Mouse (Mus musculus): Measurements from ENCODE around the gene Agap1.

Agap1 gene

DNA sequence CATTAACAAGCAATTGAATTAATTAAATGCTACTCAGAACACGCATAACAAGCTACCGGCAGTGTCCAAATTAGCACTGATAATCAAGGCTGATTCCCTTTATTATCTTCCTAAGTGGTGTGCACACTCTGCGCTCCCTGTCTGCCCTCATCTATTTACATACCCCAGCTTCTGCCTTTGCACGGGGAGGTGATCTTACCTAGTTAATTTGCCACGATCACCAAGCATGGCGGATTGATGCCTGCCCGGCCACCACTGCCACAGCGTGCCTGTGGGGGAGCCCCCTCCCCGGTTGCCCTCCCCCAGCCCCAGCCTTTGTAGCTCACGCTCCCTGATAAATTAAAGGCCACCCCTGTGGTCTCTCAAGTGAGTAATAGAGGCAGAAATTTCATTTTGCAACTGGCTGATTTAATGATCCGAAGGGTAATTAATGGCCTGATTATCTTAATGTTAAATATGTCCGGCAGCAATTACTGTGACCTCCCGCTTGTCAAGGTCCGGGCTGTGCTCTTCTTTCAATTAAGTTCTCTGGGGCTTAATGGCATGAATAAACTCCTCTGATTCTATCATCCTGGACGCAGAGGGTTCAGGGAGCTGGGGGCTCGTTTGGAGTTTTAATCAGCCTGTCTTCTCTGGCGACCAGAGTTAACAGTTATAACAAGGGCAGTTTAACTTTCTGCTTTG lies 393.9 kb downstream of the Agap1 start:
- in situ Hi-C loops (cut with MboI): no loop called here

DNA sequence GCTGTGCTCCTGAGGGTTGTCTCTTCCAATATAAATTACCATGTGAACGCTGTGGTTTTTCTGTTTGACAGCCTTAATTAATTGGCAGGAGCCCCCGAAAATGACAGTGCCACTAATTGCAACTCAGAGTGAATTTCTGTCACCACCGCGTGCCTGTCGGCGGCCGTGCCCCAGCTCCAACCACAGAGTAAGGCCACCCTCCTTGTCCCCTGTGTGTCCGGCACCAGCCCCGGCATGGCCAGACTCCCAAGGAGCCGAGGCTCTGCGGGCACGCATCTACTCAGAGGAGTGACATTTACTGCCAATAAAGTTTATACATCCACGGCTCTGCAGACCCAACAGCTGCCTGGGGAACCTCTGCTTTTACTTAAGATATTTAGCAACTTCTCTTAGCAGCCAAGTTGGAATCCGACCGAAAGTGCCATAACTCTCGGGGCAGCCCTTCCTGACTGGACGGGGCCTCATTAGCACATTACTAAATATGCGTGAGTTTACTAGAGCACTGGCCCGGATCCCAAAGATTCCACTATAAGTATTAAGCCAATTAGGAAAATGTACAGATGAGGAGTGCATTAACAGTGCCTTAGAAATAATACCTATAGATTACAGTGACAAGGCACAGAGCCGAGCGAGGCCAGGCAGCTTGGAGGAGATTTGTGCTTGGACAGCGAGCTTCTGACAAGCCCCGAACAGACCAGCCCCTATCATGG lies 394.7 kb downstream of the Agap1 start:
- in situ Hi-C loops (cut with MboI): no loop called here

GRCm38 (mm10) chr1:89849861-89850230 lies 395.2 kb downstream of the Agap1 start:
- in situ Hi-C loops (cut with MboI): no loop called here

DNA sequence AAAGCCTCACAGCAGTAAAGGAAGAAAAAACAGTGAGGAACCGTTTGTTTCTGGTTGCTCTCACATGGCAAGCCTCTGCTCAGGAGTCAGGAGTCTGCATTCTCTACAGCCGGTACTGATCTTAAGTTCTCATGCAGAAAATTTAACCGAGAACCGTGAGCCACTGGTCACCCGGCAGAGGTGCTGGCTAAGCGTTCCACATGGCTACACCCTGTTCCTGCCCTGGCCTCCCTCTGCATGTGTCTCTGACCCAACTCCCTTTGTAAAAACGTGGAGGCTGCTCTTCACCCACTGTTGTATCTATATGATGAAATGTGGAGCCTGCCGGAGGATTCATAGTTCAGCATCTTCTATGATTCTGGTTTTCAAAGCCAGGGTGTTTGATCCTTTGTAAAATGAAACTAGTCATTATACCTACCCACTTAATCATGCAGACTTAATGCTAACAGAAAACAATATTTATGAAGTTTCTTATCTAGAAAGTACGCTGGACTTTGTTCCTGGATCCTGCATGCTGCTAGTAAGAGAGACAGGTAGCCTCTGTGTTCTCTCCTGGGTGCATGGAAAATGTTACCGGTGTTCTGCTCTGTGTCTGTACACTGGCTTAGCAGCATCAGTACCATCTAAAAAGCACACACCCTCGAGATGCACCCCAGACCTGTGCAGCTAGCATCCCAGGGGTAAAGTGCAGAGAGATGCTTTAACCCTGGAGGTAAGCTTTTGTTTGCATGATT lies 396.2 kb downstream of the Agap1 start:
- in situ Hi-C loops (cut with MboI): no loop called here

GRCm38 (mm10) chr1:89859182-89859581 lies 404.6 kb downstream of the Agap1 start:
- in situ Hi-C loops (cut with MboI): no loop called here

DNA sequence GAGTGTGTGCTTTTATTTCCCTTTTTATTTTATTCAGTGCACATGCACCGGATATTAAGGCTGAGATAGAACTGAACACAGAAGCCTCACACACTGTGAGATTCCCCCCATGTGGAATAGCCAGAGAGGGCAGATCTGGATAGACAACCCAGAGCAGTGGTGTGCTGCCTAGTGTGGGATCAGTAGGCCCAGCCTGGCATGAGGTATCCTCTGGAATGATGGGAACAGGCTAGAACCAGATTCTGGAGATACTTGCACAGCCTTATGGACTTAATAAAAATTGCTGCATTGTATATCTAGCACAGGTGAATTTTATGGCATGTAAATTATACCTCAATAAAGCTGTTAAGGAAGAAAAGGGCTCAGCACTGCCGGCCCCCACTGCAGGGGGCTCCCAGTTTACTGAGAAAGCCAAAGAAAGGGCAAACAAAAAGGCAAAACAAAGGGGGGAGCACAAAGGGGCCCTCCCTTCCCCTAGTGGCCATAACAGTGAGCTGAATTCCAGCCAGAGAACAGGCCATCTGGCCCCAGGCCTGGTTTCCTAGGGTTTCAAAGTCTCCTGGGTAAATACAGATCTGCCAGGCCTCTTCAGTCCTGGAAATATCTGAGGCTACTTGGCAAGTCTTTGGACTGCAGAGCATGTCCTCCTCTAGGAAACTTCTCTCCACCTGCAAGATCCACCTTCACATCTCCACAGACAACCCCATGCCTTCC lies 405.6 kb downstream of the Agap1 start:
- in situ Hi-C loops (cut with MboI): no loop called here

GRCm38 (mm10) chr1:89865787-89866186 lies 411.2 kb downstream of the Agap1 start:
- in situ Hi-C loops (cut with MboI): no loop called here

DNA sequence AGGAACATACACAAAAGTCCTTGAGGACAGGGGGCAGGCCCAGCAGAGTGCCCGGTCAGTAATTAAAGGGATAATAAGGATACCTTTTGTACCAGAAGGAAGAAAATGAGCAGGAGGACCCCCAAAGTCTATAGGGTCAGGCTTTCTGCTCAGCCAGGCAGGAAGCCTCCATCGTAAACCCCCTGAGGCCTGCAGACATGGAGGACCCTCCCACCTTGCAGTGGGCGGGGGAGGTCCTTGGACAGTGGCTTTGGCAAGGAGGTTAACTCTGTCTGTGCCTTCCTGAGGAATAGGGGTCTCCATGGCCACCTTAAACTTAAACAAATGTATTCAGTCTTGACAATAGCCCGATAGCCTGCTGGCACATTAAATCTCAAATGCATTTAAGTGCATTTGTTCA lies 413.2 kb downstream of the Agap1 start:
- in situ Hi-C loops (cut with MboI): no loop called here

DNA sequence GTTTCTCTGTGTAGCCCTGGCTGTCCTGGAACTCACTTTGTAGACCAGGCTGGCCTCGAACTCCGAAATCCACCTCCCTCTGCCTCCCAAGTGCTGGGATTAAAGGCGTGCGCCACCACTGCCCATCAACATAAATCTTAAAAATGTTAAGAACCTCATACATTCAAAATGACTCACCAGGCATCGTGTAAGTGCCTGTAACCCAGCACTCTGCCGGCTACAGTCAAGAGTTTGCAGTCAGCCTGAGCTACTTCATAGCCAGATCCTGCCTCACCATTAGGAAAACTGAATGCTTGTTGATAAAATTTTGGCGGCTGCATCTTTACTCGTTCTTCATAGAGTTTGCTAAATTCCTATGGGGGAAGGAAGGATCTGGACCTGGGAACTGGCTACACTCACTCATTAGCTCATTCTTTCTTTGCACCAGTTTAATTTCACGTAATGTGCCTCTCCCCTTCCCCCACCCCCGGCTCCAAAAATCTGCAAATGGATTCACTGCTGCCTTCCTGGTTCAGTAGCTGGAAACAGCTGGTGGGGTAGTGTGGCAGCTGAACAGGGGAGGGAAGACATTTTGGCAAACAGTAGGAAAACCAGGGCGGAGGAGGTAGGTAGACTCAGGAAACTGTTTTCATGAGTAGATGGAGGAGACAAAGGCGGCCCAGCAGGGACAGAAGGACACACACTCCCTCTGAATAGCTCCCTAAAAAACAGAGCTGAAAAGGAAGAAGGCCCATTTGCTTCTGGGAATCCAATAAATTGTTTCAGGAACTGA lies 415.7 kb downstream of the Agap1 start:
- in situ Hi-C loops (cut with MboI): no loop called here

DNA sequence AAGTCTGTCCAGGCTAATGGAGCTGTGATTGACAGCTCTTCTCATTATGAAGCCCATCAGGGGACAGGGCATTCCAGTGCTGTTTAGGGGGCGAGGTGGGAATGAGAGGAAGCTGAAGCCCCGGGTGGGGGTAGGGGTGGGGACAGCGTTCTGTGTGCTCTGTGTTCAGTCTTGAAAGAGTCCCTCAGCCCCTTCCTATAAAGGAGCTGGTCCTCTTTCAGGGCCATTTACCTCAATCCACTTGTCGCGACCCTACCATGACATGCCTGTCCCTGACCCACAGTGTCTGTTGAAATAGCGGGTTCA lies 416.3 kb downstream of the Agap1 start:
- in situ Hi-C loops (cut with MboI): no loop called here

GRCm38 (mm10) chr1:89876346-89877072 lies 421.9 kb downstream of the Agap1 start:
- in situ Hi-C loops (cut with MboI): no loop called here

GRCm38 (mm10) chr1:89878496-89878895 lies 423.9 kb downstream of the Agap1 start:
- in situ Hi-C loops (cut with MboI): no loop called here

DNA sequence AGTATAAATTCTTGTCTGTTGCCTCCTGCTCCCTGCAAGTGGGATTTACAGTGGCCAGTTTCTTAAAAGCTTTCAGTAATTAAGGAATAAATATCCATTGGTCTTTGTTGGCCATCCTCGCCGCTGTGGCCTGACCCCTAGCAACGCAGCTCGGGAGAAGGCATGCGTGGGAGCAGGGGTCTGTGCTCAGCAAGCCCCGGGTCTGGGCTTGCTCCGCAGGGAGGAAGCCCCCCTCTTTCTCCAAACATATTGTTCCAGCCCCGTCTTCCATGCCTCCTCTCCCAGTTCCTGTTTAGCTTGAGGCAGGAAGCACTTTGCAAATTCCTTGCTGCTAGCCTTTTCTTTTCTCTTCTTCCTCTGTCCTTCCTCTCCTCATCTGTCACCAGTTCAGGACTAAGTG lies 425.6 kb downstream of the Agap1 start:
- in situ Hi-C loops (cut with MboI): no loop called here

GRCm38 (mm10) chr1:89880834-89881233 lies 426.2 kb downstream of the Agap1 start:
- in situ Hi-C loops (cut with MboI): no loop called here

GRCm38 (mm10) chr1:89884335-89884734 lies 429.7 kb downstream of the Agap1 start:
- in situ Hi-C loops (cut with MboI): no loop called here

DNA sequence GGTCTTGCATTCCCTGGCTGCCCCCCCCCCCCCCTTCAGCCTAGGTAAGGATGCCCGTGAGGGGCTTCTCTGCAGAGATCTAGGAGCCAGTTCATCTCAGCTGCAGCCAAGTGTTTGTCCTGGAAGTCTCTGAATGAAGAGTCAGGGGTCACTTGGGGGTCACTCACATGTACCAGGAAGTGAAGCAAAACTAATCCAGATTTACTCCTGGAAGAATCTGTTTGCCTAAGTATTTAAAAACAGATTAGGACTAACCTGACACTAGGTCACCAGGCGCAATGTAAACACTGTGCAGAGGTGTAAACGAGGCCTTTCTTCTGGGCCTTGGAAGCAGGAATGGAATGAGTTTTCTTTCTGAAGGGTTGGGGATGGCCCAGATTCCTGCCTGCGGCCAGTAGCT lies 431.1 kb downstream of the Agap1 start:
- in situ Hi-C loops (cut with MboI): no loop called here

GRCm38 (mm10) chr1:89891400-89891799 lies 436.8 kb downstream of the Agap1 start:
- in situ Hi-C loops (cut with MboI): no loop called here

DNA sequence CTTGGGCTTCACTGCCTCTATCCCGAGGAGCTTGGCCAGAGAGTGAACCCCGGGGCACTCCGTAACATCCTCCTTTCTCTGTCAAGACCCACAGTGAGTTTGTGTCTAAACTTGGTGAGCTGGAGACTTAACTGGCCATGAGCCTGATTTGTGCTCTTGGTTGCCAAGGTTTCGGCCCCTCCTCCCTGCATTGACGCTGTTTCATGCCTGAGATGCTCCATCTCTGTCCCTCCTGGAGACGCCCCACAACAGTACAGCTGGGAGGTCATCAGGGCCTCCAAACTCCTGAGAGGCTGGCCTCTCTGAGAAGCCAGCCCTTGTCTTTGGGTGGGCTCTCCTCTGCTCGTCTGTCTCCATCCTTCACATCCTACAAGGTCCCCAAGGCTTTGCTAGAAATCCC lies 437.7 kb downstream of the Agap1 start:
- in situ Hi-C loops (cut with MboI): no loop called here

DNA sequence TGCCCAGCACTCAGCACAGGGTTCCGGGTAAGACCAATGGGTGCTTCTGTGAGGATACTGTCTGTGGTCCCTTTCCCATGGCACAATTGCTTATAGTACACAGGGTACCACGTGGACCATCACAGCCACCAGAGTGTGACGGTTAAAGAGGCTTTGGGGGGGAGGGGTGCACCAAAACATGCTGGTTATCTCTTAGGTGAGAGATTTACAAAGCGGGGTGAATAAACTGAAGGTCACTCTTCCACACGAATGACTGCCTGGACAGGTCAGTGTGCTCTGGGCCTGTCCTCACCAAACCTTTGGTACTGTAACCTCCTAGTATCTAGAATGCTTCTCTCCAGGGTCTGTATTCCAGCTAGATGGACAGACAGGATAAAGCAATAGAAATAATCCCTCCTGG lies 441.2 kb downstream of the Agap1 start:
- in situ Hi-C loops (cut with MboI): no loop called here

DNA sequence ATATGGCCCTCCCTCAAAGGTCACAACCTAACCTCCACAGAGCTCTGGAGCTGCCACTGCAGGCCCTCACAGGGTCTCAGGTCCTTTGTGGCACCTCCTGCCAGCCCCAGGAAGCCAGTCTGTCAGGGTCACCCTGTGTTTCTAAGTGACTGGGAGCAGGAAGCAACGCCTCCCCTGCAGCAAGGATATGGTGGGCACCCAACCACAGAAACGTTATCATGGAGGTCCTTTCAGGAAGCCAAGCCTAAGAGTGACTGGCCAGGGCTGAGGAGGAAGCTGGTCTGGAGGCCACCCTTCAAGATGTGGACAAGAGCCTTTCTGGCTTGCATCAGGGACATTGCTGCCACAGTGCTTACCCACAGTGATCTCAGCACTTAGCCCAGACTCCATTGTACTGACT lies 444.4 kb downstream of the Agap1 start:
- in situ Hi-C loops (cut with MboI): no loop called here

DNA sequence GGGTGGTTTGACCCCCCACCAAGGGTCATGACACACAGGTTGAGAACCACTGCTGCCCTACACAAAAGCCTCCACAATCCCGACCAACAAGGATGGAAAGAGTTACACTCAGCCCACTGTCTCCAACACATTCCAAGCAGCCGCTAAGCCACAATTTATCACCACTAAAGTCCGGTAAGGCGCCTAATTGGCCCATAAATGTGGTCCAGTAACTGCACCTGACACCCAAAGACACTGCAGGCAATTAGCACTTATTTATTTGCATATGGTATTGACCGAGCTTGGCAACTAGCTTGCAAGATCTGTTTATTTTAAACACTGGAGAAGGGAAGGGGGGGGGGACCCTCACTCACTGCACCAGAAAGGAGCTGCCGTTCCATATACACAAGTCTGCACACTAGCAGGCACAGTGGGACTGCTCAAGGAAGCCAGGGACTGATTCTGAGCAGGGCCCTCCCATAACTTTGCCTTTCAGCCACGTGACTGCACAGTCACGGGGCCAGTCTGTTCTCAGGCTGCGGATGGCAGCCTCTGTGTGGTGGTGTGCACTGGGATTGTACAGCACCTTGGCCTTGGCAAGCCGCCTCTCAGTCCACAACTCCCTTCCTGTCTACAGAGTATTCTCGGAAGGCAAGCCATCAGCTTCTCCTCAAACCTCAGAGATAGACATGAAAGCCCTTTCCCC lies 445.3 kb downstream of the Agap1 start:
- in situ Hi-C loops (cut with MboI): no loop called here
